Mouse (Mus musculus): ENCODE results near the gene Prr5l.

DNA sequence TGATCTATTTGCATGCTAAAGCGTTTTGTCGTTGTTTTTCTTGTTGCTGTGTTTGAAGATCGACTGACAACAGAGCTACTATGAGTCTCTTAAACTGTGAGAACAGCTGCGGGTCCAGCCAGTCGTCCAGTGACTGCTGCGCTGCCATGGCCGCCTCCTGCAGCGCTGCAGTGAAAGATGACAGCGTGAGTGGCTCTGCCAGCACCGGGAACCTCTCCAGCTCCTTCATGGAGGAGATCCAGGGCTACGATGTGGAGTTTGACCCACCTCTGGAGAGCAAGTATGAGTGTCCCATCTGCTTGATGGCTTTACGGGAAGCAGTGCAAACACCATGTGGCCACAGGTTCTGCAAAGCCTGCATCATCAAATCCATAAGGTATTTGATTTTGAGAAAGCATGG is 198.4 kb downstream of the Prr5l start:
- TF ChIP-seq CTCF (IDR thresholded peaks at IDR 0.05; ENCODE audit: borderline replicate concordance, insufficient read depth, low read length) (no peak), POLR2A (IDR thresholded peaks at IDR 0.05; ENCODE audit: low read depth, low read length) (no peak)

Measured in embryonic fibroblast, embryonic 13.5 days (primary cell).